Mouse (Mus musculus): ENCODE data around the gene Slc43a3. TPM values are rescaled to one million over a fixed set of nuclear protein-coding genes. Genes with fewer than 3 reads are reported as not detected.

Gene Slc43a3
- 31.6 TPM for polyA plus RNA-seq (2014; fragmentation: Illumina TruSeq; extraction: RNeasy Lipid Tissue Mini Kit (QIAGEN cat#74804); ENCODE audit: low read depth, low replicate concordance)

DNA sequence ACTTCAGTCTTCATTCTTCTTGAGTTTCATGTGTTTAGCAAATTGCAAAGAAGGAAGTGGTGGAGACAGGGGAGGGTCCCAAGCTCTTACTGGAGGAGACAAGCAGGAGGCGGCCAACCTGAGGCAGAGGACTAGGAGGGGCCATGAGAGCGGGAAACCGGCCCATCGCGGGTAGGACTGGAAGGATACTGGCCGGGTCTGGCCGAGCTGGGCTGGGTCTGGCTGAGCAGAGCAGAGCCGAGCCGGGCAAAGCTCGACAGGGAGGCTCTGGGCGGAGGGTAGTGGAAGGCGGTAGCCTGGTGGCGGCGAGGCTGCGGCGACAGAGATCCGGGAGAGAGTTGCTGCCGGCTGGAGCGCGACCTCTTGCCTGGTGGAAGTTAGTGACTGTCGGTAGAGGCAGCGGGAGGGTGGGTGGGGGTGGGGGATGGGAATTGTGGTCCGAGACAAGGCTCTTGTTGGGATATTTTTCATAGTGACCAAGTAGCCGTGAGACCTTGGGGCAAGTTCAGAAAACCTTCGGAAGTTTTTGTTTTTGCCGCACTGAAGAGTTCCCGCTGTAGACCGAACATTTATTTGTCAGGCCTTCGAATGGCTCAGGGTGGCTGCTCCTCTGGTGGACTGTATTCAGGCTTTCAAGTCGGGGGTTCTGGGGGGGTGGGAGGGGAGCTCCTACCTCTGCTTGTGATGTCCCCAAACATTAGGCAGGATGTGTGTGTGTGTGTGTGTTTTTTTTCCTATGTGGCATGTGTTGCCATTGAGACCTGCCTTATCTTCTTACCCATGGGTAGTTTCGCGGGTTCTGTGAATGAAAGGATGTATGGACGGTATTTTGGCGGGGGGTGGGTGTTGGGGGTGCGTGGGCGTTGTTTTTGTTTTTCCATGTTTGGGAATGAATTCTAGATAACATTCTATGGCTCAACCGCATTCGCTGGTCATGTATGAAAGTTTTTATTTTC is at the start of gene Slc43a3:
TSS of gene Slc43a3 (plus strand) at position 106 of the 956 bp plus-strand sequence.

GRCm38 (mm10) chr2:84980188-84980587 is 43.8 kb downstream of the Slc43a3 start, which contains the start of gene Prg2:
Prg2 (plus strand) TSS chr2:84980461.

DNA sequence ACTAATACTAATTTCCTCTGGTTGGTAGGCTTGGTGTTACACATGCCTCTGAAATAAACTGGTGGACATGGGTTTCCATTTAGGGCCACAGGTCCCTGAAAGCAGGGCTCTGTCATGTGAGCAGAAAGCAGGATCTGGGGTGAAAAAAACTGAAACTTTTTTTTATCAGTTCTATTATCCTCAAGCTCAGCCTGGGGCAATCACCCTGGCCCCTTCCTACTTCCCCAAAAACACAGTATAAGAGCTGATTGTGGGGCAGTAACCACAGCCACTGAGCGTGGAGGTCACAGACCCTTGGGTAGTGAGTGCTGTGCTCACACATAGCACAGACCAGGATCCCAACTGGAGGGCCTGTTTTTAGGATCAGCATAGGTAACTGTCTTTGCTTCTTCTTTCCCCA is 51.6 kb downstream of the Slc43a3 start, which contains the start of gene Prg3:
TSS of gene Prg3 (plus strand) at position 286 of the 400 bp plus-strand sequence.

Other genes with a start within 250 kb of the Slc43a3 start
- 79.5 TPM for gene Zdhhc5, start 221.4 kb upstream of the Slc43a3 start, polyA plus RNA-seq (2014; fragmentation: Illumina TruSeq; extraction: RNeasy Lipid Tissue Mini Kit (QIAGEN cat#74804); ENCODE audit: low read depth, low replicate concordance)
- gene Clp1, start 209.2 kb upstream of the Slc43a3 start, polyA plus RNA-seq (2014; fragmentation: Illumina TruSeq; extraction: RNeasy Lipid Tissue Mini Kit (QIAGEN cat#74804); ENCODE audit: low read depth, low replicate concordance), result 18.6 TPM
- gene Ypel4, start 202.5 kb upstream of the Slc43a3 start, polyA plus RNA-seq (2014; fragmentation: Illumina TruSeq; extraction: RNeasy Lipid Tissue Mini Kit (QIAGEN cat#74804); ENCODE audit: low read depth, low replicate concordance), result not detected
- gene Gm19426, start 192.9 kb upstream of the Slc43a3 start, polyA plus RNA-seq (2014; fragmentation: Illumina TruSeq; extraction: RNeasy Lipid Tissue Mini Kit (QIAGEN cat#74804); ENCODE audit: low read depth, low replicate concordance), result not detected
- gene Serping1, start 161.1 kb upstream of the Slc43a3 start, polyA plus RNA-seq (2014; fragmentation: Illumina TruSeq; extraction: RNeasy Lipid Tissue Mini Kit (QIAGEN cat#74804); ENCODE audit: low read depth, low replicate concordance), result 26.3 TPM
- gene Ube2l6, start 137.8 kb upstream of the Slc43a3 start, polyA plus RNA-seq (2014; fragmentation: Illumina TruSeq; extraction: RNeasy Lipid Tissue Mini Kit (QIAGEN cat#74804); ENCODE audit: low read depth, low replicate concordance), result 8.4 TPM
- gene Smtnl1, start 113.9 kb upstream of the Slc43a3 start, polyA plus RNA-seq (2014; fragmentation: Illumina TruSeq; extraction: RNeasy Lipid Tissue Mini Kit (QIAGEN cat#74804); ENCODE audit: low read depth, low replicate concordance), result not detected
- 2.6 TPM for gene Timm10, start 109.6 kb upstream of the Slc43a3 start, polyA plus RNA-seq (2014; fragmentation: Illumina TruSeq; extraction: RNeasy Lipid Tissue Mini Kit (QIAGEN cat#74804); ENCODE audit: low read depth, low replicate concordance)
- 0.36 TPM for gene Slc43a1, start 97.7 kb upstream of the Slc43a3 start, polyA plus RNA-seq (2014; fragmentation: Illumina TruSeq; extraction: RNeasy Lipid Tissue Mini Kit (QIAGEN cat#74804); ENCODE audit: low read depth, low replicate concordance)
- not detected for gene Rtn4rl2, start 49.9 kb upstream of the Slc43a3 start, polyA plus RNA-seq (2014; fragmentation: Illumina TruSeq; extraction: RNeasy Lipid Tissue Mini Kit (QIAGEN cat#74804); ENCODE audit: low read depth, low replicate concordance)
- not detected for gene Prg2, start 43.9 kb downstream of the Slc43a3 start, polyA plus RNA-seq (2014; fragmentation: Illumina TruSeq; extraction: RNeasy Lipid Tissue Mini Kit (QIAGEN cat#74804); ENCODE audit: low read depth, low replicate concordance)
- gene Prg3, start 51.6 kb downstream of the Slc43a3 start, polyA plus RNA-seq (2014; fragmentation: Illumina TruSeq; extraction: RNeasy Lipid Tissue Mini Kit (QIAGEN cat#74804); ENCODE audit: low read depth, low replicate concordance), result not detected
- gene Ssrp1, start 100.7 kb downstream of the Slc43a3 start, polyA plus RNA-seq (2014; fragmentation: Illumina TruSeq; extraction: RNeasy Lipid Tissue Mini Kit (QIAGEN cat#74804); ENCODE audit: low read depth, low replicate concordance), result 85.3 TPM
- not detected for gene P2rx3, start 100.9 kb downstream of the Slc43a3 start, polyA plus RNA-seq (2014; fragmentation: Illumina TruSeq; extraction: RNeasy Lipid Tissue Mini Kit (QIAGEN cat#74804); ENCODE audit: low read depth, low replicate concordance)
- 0.69 TPM for gene Tnks1bp1, start 111.4 kb downstream of the Slc43a3 start, polyA plus RNA-seq (2014; fragmentation: Illumina TruSeq; extraction: RNeasy Lipid Tissue Mini Kit (QIAGEN cat#74804); ENCODE audit: low read depth, low replicate concordance)
- 5.3 TPM for gene Aplnr, start 199.6 kb downstream of the Slc43a3 start, polyA plus RNA-seq (2014; fragmentation: Illumina TruSeq; extraction: RNeasy Lipid Tissue Mini Kit (QIAGEN cat#74804); ENCODE audit: low read depth, low replicate concordance)

Data from kidney, adult 10 weeks (tissue).